Mouse (Mus musculus): ENCODE data around the gene Kmt2d.
A peak's percentile ranks its signal among the peaks of the same experiment; 100 is the strongest.

Gene Kmt2d

DNA sequence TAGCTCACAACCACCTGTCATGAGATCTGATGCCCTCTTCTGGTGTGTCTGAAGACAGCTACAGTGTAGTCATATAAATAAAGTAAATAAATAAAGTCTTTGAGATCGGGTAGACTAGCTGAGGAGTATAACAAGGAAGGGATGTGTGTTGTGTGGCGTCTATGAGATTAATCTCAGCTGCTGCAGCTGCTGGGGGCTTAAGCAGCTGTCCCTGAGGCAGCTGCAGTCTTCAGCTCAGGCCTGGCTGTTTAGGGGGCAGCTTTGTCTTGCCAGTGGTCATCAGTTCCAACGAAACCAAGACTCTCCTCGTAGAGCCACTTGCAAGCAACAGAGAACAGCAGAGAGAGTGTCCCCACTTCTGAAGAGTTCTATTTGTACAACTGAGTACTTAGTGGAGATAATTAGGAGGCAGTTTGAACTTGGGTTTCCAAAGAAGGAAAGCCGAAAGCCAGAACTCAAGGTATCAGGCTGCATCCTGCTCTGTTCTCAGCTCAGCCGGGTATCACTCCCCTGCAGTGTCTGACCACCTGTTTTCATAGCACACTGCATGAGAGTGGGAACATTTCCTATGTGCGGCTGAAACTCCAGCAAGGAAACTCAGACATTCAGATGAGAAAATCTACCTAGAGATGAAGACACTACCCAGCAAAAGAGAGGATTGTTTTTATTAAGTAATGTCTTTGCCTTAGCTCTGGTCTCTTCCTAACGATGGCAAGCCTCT, 15.8 kb upstream of the Kmt2d start:
- DNase-seq (ENCODE audit: low spot score) = no peak

DNA sequence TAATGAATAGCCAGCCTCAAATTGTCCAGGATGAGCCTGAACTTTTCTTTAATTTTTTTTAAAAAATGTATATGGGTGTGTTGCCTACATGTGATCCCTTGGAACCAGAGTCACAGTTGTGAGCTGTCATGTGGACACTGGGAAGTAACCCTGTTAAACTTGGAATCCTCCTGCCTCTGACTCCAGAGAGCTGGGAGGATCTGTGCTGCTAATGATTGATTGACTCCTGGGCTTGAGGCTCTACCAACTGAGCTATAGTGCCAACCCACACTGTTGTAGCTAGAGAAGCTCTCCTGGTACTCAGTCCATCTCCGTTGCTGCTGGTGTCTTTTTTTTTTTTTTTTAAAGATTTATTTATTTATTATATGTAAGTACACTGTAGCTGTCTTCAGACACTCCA, 13.1 kb upstream of the Kmt2d start:
- no peak for DNase-seq (ENCODE audit: low spot score)

DNA sequence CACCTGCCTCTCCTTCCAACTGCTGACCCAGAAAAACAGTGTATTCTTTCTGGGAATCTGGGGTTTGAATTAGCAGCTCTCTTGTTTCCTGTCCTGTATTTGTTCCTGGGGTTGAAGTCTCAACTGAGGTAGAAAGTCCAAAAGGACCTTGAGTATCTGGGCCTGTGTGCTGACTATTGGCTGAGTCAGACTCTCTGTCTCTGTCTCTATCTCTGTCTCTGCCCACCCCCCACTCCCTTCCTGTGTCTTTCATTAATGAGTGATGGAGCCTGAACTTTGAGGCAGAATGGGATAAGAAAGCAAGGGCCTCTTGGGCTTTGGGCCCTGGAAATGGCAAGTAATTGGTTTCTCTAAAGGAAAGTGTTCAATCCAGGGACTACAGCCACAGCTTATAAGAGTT, 12.7 kb upstream of the Kmt2d start:
- no peak for DNase-seq (ENCODE audit: low spot score)

DNA sequence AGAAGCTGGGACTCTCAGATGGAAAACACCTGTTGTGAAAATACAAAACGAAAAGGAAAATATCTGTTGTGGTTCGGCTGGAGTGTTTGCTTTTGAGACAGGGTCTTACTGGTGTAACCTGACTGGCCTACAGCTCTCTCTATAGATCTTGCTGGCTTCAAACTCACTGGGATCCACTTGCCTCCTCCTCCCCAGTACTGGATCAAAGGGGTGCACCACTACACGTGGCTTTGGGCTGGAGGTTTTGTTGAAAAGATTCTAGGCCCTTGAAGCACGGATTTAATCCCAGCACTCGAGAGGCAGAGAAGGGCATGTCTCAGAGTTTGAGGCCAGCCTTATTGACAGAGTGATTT, 10.6 kb upstream of the Kmt2d start:
- no peak for DNase-seq (ENCODE audit: low spot score)

DNA sequence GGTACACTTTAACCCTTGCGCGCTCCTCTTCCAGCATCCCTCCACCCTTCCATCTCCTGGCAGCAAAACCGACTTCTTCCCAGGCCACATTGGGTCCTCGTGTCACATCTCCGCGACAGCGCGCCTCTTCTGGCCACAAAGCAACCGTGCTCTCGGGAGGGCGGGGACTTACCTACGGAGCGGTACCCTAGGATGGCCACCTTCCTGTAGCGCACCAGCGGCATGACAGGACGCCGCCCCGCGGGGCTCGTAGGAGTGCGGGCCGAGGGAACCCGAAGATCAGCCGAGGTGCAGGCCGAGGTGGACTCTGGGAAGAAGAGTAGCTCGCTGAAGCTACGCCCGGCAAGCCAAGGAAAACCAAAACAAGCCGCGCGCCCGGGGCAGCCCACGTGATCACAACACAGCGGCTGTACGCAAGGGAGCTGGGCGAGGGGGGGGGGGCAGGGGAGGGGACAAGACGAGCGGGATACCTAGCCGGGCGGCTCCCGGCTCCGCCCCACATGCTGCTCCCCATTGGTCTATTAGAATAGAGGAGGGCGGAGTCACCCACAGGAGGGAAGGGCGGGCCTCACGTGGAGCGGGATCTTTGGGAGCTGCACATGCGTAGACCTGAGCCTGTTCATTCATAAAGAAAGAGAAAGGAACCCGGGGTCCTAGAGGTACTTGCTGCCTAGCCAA, 10.1 kb upstream of the Kmt2d start:
- DNase-seq (ENCODE audit: low spot score) = peak; percentile 90

DNA sequence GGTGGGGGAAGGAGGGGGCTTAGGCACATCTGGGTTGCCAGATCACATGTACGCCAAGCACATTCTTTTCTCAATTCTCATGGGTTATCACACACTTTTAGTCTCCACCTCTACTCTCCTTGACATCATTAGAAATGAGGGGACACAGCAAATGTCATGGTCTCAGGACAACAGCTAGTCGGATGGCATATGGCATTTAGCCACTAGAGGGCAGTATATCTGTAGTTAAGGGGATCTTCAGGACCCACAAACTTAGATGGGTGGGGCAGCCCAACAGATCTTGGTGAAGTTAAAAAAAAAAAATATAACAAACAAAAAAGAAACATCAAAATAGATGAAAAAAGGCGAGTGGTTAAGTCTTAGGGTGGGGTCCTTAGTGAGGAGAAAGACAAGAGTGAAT, 6.3 kb upstream of the Kmt2d start:
- peak; percentile 60 for DNase-seq (ENCODE audit: low spot score)

DNA sequence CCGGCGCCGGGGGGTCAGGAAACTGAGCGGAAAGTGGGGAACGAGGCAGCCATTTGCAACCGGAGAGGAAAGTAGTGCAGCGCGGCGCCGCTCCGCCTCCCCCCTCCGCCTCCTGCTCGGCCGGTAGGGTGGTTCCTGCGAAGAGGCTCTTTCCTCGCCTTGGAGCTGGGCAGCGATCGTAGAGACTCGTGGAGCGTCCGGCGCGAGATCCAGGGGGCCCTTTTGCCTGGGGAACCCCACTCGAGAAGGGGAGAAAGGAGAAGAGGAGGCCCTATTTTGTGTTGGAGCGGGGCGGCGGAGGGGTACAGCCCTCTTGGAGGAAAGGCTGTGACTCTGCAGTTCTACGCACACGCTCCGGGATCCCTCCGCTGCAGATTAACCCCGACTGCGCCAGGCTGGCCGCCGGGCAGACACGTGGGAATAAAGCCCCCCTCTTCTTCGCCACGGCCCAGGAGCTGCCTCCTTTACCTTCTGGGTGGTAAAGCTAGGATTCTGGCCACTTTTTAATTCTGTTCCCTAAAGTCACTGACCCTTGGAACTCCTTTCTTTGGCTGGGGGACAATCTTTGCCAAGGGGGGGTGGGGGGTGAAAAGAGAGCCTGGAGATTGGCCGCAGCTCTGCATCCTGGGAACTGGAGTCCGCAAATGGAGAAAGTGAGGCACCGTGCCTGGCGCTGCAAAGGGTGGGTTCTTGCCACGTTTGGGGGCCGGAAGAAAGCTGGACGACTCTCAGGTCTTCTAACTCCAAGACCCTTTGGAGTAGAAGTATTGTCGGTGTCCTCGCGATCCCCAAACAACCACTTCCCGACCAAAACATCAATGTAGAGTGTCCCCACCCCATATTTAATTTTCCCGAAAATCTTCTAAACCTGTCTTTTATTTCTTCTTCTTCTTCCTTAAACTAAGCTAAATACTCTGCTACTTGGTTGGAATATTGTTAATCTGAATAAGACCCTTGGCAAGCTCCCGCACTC, 1.2 kb upstream of the Kmt2d start:
- DNase-seq (ENCODE audit: low spot score) = peak; percentile 89

DNA sequence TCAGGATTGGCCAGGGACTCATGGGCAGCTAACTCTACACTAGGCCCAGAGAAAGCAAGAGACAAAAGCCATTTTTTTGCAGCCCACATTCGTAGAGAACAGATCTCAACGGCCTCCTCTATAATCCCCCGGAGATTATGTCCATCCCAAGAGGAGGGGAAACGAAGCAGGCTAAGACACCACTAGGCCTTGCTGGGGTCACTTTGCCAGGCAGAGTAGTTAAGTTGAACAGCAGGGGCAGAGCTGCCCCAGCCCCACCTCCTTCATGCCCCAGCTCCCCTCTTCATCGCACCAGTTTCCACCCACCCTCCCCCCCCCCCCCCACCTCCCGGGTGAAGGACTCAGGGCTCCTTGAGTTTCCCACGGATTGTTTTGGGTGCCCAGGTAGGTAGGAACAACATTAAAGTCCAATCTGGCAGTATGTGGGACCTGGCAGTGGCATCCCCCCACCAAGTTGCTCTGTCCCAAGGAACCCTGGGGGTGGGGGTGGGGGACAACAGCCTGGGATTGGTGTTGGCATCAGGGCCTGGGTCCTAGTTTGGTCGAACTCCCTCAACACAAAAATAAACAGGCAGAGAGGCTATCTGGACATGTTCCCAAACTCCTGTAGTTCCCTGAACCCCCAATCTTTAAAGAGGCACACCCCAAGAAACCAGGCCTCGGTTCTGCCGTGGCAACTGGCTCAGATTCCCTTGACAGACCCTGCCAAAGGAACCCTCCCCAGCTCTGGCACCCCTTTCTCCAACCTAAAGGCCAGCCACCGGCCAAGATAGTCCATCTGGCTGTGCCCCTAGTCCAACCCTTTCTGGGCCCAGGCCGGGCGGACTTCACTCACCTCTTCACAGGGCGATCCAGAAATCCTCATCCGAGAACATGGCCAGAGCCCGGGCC, 580 bp downstream of the Kmt2d start:
- no peak for DNase-seq (ENCODE audit: low spot score)

DNA sequence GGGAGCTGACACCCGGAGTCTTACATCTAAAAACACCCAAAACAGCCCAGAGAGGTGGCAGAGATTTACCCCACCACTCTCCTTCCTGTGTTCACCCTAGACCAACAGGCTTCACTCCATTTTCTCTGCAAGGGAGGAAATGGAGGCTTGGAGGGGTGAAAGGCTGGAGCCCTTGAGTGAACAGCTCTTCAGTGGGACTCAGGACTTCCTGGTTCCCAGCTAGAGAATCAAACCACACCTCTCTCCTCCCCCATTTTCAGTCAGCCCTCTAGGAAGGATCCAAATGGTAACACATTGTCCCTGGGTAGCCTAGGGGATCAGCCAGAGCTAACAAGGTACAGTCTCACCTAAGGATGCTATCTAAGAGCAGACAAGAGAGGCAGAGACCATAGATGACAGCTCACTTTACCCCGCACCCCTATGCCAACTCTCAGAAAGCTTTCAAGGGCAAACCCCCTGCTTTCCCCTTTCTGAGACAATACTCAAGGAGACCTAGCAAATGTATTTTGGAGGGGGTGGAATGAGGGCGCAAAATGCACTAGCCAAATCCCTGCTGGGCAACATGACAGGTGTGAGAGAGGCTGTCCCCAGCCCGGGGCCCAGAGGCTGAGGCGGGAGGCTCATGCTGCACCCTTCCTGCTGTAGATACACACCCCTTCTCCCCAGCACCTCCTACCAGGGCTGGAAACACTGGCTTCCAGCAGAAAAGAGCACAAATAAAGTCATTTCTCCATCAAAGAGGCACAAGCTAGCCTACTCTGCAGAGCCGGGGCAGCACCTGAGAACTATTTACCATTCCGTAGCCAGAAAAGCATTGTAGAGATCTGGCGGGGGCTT, 1.4 kb downstream of the Kmt2d start:
- no peak for DNase-seq (ENCODE audit: low spot score)

DNA sequence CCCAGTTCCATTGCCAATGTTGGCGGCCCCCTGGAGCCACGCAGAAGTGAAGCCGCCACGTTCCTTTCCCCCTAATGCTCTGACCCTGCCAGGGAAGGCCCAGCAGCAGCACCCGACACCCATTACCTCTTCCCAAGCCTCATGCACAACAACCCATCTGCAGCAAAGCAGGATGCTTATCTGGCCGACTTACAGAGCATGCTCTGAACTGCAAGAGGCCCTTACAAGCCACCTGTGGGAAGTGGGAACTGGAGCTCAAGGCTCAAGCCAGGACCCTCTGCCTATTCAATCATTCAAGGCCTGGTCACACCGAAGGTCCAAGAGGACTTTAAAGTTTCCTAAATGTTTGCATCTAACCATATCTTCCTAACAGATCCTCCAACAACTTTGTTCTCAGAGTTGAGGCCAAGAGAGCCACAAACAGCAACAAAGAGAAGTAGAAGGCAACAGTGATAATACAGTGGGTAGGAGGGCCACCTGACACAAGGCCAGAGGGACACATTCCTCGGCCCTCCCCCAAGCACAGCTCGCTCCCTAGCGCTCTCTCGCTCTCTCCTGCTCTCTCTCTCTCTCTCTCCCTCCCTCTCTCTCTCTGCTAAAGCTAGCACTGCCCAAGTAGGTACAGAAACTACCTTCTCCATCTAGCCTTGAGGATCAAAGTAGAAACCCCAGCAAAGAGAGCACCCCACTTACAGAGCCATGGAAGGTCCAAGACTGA, 2.5 kb downstream of the Kmt2d start:
- DNase-seq (ENCODE audit: low spot score) = no peak

DNA sequence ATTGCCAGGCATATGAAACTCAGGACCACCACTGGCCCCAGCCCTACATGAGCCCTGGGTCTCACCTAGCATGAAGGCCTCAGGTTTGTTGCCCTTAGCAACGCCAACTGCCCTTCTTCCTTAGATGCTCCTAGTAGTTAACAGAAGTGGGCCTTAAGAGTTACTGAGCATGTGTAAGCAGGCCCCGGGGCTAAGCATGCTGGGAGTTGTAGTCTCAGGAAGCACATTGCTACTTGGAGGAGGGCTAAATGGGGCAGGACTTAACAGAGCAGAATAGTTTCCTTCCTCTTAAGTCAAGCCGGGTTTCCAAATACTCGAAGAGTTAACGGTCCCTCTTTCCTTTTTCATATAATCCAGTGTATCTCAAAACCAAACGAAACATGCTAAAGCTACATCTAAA, 3.7 kb downstream of the Kmt2d start:
- peak; percentile 51 for DNase-seq (ENCODE audit: low spot score)

DNA sequence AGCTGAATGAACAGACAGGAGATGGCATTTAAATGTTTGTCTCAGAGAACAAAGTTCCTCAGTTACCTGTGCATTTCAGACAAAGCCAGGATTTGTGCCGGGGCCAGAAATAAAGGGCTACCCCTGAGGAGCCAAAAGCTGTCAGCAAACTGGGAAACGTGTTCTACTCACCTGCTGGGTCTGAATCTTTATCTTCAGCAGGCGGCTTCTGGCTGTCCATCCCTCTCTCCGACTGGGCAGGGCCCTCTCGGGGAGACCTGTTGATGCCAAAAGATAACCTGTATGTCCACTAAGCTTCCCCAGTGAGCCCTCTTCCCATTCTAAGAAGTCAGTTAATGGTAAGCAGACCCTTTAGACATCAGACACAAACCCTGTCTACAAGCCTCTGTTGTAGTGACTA, 4.5 kb downstream of the Kmt2d start:
- DNase-seq (ENCODE audit: low spot score) = no peak

DNA sequence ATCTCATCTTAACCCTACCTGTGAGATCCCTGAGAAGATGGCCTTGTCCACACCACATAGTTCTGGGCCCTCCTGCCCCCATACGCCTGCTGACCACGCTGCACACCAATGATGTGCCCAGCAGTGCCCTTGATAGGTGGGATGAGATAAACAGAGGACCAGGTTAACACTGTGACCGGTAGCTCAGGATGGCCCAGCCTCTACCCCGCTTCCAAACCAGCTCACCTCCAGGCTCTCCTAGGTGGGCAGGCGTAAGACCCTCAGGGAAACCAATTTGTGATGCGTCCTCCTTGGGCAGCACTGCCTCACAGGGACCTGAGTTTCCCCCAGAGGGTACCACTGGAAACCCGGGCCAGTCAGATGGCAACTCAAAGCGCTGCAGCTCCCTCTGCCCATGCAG, 5.2 kb downstream of the Kmt2d start:
- no peak for DNase-seq (ENCODE audit: low spot score)

DNA sequence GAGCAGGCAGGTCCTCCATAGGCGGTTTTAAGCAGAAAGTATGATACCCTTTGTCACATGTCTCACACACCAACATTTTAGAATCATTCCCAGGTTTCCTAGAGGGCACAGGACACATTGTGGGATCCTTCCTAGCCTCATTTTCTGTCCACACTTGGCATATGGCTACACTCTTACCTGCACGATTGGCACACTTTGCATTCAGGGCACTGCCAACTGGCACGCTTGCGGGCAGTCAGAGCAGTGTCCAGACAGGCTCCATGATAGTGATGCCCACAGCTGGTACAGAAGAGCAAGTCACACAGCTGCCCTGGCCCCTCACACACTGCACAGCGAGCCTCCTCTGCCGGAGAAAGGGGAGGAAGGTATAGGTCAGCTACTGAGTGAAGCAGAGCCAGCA, 6.1 kb downstream of the Kmt2d start:
- no peak for DNase-seq (ENCODE audit: low spot score)

DNA sequence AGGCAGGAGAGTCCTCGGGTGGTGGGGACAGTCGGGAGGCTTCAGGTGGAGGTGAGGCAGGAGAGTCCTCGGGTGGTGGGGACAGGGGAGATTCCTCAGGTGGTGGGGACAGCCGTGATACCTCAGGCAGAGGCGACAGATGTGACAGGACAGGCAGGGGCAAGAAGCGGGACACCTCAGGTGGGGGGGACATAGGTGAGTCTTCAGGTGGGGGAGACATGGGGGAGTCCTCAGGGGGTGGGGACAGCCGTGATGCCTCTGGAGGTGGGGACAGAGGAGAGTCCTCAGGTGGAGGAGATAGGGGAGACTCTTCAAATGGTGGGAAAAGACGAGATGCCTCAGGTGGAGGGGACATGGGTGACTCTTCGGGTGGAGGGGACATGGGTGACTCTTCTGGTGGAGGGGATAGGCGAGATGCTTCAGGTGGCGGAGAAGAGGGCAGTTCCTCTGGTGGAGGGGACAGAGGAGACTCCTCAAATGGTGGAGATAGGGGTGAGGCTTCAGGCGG, 7.5 kb downstream of the Kmt2d start:
- no peak for DNase-seq (ENCODE audit: low spot score)

DNA sequence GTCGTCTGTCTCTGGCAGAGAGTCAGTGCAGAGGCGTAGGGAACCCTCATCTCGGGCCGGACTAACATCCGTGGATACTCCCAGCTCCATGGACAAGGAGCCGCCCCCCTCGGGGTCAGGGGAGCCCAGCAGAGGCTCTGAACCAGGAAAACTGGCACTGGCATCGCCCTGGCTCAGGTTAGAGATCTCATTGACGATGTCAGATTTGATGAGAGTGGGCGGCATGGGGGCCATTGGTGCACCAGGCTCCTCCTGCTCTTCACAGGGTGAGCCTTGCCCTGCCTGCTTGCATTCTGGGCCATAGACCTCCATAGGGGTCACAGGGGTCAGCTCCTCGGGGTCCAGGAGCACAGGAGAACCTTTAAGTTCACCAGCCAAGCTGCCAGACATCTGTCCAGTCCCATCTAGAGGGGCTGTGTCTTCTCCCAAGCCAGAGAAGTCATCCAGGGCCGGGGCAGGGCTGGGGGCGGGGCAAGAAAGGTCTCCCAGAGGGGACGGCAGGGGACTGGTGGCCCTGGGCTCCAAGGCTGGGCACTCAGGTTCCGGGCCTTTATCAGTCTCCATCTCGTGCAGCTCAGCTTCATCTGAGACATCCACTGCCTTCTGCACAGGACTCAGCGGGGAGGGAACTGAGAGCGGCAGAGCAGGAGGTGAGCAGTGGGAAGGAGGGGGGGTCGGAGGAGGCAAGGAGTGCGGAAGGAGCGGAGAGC, 9.1 kb downstream of the Kmt2d start:
- DNase-seq (ENCODE audit: low spot score) = no peak

DNA sequence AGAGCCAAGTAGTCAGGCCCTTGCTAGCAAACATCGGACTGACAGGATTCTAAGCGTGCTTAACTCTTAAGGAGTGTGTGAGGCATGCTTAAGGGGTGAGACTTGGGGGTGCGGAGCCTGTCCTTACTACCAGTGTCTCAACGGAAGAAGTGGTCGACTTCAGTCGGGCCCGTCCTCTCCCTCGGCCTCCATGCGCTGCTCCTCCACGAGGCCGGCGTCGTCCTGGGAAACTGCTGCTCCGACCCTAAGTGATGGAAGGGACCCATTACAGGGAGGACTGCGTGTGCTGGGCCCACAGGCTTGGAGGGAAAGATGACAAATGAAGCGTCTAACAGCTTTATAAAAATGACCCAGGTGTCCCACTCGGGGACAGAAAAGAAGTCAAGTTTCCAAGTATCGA, 10.1 kb downstream of the Kmt2d start:
- DNase-seq (ENCODE audit: low spot score) = no peak

DNA sequence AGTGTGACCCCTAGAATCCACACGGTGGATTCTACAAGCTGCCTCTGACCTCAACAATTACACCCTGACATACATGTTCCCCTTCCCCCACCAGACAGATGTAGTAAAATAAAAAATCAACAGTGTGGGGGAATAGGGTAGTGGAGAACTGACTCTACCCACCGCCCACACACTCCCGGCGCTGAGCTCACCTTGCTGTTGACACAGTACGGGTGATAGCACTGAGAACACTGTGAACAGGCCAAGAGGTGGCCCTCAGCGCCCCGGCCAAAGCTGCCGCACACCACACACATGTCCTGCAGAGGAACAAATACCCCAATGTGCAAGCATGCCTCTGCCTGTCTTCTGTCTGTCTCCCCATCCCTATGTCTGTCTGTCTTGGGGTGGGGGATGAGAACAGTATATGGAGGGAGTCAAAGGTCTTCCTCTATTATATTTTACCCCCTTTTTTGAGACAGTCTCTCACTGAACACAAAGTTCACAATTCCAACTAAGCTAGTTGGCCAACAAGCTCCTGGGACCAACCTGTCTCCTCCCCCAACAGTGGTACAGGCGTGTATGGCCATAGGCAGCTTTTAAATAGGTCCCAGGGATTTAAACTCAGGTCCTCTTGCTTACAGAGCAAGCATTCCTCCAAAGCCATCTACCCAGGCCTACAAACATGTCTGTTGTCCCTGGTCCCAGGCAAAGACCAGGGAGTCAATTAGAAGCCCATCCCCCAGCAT, 11.5 kb downstream of the Kmt2d start:
- no peak for DNase-seq (ENCODE audit: low spot score)

DNA sequence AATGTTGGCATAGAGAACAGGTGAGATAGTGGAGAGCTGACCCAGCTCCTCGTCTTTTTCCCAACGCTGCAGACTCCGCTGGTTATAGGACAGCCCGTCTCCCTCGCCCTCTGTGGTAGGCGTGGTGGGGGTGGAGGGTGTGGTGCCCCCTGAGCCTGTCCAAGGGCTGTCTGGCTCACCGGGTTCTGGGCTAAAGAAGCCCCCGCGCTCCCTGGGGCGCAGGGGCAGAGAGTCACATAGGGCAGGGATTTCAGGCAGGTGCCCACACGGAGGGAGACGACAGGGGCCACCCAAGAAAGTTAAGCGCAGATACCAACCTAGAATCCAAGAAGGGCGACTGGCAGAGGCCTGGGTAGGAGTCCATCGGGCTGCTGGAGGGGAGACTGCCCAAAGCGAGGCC, 16.8 kb downstream of the Kmt2d start:
- no peak for DNase-seq (ENCODE audit: low spot score)
